Mouse (Mus musculus) limb, embryonic 10.5 days (tissue): Measurements from ENCODE around the gene Golga4. TPM values are rescaled to one million over a fixed set of nuclear protein-coding genes. Genes with fewer than 3 reads are reported as not detected.

Source experiments
- DNase-seq: peaks from one replicate; pipeline ENCODE4 v3.0.0-alpha.2; 2017; ENCODE audit warnings: low spot score
- H3K27ac ChIP-seq: fragments of 300-500 bp; sonication (generic); 2 replicates; pipeline ENCODE4 v1.5.1; 2016; ENCODE audit warnings: mild to moderate bottlenecking
- H3K27me3 ChIP-seq: fragments of 300-500 bp; sonication (generic); 2 replicates; pipeline ENCODE4 v1.6.1; 2016; ENCODE audit warnings: low read depth, mild to moderate bottlenecking; ENCODE audit not compliant: poor library complexity, severe bottlenecking
- H3K36me3 ChIP-seq: fragments of 300-500 bp; sonication (generic); 2 replicates; pipeline ENCODE4 v1.6.1; 2016; ENCODE audit warnings: mild to moderate bottlenecking, moderate library complexity
- H3K4me1 ChIP-seq: fragments of 300-500 bp; sonication (generic); 2 replicates; pipeline ENCODE4 v1.6.1; 2016
- H3K4me3 ChIP-seq: fragments of 300-500 bp; sonication (generic); 2 replicates; pipeline ENCODE4 v1.5.1; 2016; ENCODE audit warnings: mild to moderate bottlenecking, moderate library complexity
- H3K9me3 ChIP-seq: fragments of 300-500 bp; sonication (generic); replicated peaks from 2 replicates; pipeline ENCODE4 v1.6.1; 2016; ENCODE audit warnings: mild to moderate bottlenecking
- WGBS: fragments of 180-500 bp; shearing (Covaris S2); methylation state at CpG from one replicate; pipeline ENCODE4 v1.1.7; 2016; 5-methylcytosine and 5-hydroxymethylcytosine counted together
- polyA plus RNA-seq: library from polyadenylated mRNA; unstranded; fragments of >200 nt; fragmentation: Nextera tagmentation; extraction: Ambion mirVana; gene quantifications from 2 replicates; pipeline ENCODE4 v1.2.1, GENCODE M21; 2016

The Golga4 gene
- polyA plus RNA-seq, 1 experiment from 2014 or later: 49.6 TPM

DNA sequence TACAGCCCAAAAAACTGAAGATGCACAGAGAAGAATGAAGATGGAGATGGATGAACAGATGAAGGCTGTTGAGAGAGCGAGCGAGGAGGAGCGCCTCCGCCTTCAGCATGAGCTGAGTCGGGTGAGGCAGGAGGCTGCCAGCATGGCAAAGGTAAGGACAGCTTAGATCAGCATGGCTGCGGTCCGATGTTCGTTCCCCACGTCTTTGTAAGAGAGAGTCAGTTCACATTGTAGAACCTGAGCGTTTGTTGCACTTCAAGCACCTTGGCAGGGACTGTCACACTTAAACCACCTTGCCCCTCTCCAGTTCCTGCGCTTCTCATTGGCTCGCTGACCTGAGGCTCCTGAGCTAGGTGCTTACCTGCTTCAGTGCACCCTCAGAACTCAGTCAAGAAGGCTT, 42.6 kb downstream of the Golga4 start:
- H3K36me3 ChIP-seq: peaks cover 90% of the 10 kb centered on the region
- no peaks in the 10 kb centered on the region for H3K9me3 ChIP-seq
- H3K4me3 ChIP-seq: no peak overlapping the region

DNA sequence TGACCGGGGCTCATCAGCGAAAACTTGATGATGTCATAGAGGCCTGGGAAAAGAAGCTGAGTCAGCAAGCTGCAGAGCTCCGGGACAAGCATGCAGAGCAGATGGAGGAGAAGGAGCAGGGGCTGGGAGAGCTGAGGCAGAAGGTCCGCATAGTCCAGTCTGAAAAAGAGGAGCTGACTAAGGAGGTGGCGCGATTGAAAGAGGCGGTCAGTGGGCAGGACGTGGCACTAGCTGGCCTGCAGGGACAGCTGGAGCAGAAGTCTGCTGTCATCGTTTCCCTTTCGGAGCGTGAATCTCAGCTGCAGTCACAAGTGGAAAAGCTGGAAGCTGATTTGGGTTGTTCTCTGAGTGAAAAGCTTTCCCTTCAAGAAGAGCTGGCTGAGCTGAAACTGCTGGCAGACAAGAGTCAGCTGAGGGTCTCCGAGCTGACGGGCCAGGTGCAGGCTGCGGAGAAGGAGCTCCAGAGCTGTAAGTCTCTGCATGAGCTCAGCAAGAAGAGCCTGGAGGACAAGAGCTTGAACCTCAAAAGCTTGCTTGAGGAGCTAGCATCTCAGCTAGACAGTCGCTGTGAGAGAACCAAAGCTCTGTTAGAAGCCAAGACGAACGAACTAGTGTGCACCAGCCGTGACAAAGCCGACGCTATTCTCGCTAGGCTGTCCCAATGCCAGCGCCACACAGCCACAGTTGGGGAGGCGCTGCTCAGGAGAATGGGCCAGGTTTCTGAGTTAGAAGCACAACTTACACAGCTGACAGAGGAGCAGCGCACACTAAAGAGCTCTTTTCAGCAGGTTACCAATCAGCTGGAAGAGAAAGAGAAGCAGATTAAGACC, 51.1 kb downstream of the Golga4 start:
- no peaks in the 10 kb centered on the region for H3K9me3 ChIP-seq
- H3K36me3 ChIP-seq: peaks cover 98% of the 10 kb centered on the region
- H3K4me3 ChIP-seq: no peak overlapping the region
- no peak overlapping the region for H3K27ac ChIP-seq
- 93% methylated on average over 24 of the region's 24 CpGs for WGBS
- no peaks in the 10 kb centered on the region for H3K27me3 ChIP-seq
- DNase-seq: no peak
- H3K4me1 ChIP-seq: no peaks in the 10 kb centered on the region

More for the DNA sequence above, 42.6 kb downstream of the Golga4 start:
- DNase-seq: no peak
- Histone ChIP-seq H3K27me3 (no peaks in the 10 kb centered on the region), H3K4me1 (no peaks in the 10 kb centered on the region), H3K27ac (no peak overlapping the region)
- 97% methylated on average over 12 of the region's 12 CpGs for WGBS

DNA sequence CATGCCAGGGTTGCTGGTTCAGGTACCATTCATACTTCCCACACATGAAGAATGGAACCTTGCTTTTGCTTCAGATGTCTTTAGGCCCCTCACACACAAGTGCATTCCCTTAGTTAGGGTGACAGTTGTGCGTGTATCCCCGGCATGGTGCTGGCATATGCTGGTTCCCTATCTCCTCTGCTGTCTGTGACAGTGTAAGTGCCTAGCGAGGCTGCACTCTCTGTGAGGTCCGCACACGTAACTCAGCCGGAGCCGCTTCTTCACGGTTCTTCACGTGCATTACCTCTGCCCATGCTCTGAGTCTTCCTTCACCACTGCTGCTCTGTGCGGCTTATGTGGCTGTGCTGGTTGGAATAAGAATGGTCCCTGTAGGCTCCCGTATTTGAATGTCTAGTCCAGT, 57.3 kb downstream of the Golga4 start:
- Histone ChIP-seq H3K4me3 (no peak overlapping the region), H3K9me3 (no peaks in the 10 kb centered on the region), H3K36me3 (peaks cover 96% of the 10 kb centered on the region), H3K27ac (no peak overlapping the region), H3K4me1 (peaks cover 10% of the 10 kb centered on the region), H3K27me3 (no peaks in the 10 kb centered on the region)
- WGBS: 97% methylated on average over 11 of the region's 11 CpGs
- DNase-seq: no peak

DNA sequence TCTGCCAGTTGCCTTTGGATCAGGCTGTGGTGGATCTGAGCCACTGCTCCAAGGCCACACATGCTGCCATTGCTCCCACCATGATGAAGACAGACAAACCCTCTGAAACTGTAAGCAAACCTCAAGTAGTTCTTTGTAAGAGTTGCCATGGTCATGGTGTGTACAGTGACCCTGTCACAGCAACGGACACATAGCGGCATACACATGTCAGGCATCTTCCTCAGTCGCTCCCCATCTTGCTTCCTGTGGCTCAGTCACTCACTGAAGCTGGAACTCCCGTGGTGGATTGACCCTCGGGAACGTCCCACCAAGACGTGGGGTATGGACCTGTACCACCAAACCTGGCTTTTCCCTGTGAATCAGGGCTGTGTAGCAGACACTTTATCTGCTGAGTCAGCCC, 57.8 kb downstream of the Golga4 start:
- DNase-seq: no peak
- WGBS: 91% methylated on average over 7 of the region's 7 CpGs
- H3K4me3 ChIP-seq: no peak overlapping the region
- H3K4me1 ChIP-seq: peaks cover 10% of the 10 kb centered on the region
- H3K27ac ChIP-seq: no peak overlapping the region
- H3K36me3 ChIP-seq: peaks cover 92% of the 10 kb centered on the region
- no peaks in the 10 kb centered on the region for H3K9me3 ChIP-seq
- no peaks in the 10 kb centered on the region for H3K27me3 ChIP-seq

DNA sequence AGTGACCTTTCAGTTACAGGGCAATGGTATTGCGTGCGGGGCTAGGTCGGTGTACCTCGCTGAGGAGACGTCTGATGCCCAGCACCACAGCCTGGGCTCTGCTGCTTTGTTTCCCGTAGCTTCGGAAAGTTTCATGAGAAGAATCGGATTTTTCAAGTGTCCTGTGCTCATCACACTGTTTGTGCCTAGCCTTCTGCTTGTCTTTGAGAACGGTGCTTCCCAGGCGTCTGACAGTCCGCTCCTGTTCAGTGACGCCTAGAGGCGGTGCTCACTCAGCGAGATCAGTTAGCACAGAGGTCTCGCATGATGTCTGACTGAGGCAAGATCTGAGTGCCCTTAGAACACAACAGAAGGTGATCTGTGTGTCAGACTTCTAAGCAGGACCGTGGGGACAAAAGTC, 58.6 kb downstream of the Golga4 start:
- H3K4me1 ChIP-seq: peaks cover 10% of the 10 kb centered on the region
- no peak overlapping the region for H3K27ac ChIP-seq
- H3K36me3 ChIP-seq: peaks cover 92% of the 10 kb centered on the region
- WGBS: 94% methylated on average over 16 of the region's 16 CpGs
- no peaks in the 10 kb centered on the region for H3K27me3 ChIP-seq
- DNase-seq: no peak
- H3K9me3 ChIP-seq: no peaks in the 10 kb centered on the region
- H3K4me3 ChIP-seq: no peak overlapping the region

DNA sequence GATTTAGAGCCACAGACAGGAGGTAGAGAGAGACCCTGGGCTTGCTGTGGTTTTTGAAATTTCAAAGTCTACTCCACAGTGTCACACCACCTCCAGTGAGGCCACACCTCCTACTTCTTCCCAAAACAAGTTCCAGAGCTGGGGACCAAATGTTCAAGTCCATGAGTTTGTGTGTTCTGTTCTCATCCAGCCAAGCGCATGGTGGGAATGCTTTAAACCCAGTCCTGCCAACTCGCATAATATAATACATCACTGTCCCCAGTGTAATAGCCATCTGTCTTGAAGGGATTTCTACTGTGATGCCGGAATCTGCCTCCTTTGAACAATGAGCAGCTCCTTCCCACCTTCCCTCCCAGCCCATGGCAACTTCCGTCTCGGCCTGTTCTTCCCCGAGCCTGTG, 63.3 kb downstream of the Golga4 start:
- Histone ChIP-seq H3K27me3 (no peaks in the 10 kb centered on the region), H3K4me1 (peaks cover 10% of the 10 kb centered on the region), H3K9me3 (no peaks in the 10 kb centered on the region), H3K36me3 (peaks cover 90% of the 10 kb centered on the region), H3K4me3 (no peak overlapping the region), H3K27ac (no peak overlapping the region)
- WGBS: 89% methylated on average over 6 of the region's 6 CpGs
- DNase-seq: no peak

DNA sequence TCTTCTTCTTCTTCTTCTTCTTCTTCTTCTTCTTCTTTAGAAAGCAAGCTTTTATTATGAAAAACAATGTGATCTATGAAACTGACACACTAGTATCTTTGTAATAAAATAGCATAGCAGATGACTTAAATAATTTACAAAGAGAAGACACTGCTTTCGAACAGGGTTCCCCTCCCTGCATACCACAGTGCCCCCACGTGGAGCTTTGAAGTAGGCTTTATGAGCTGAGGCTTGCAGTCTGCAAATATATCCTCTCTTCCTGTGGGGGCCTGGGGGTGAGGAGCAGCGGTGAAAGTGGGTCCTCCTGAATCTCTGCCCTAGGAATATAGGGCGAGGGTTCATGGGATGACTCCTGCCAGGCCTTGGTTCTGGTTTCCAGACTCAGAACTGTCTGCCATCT, 64.8 kb downstream of the Golga4 start:
- Histone ChIP-seq H3K4me3 (no peak overlapping the region), H3K27ac (no peak overlapping the region), H3K9me3 (no peaks in the 10 kb centered on the region), H3K36me3 (peaks cover 90% of the 10 kb centered on the region), H3K27me3 (no peaks in the 10 kb centered on the region), H3K4me1 (0 out of 2 replicates have a peak, but pooled peaks cover 1% of the 10 kb centered on the region)
- DNase-seq: no peak
- WGBS: 83% methylated on average over 4 of the region's 4 CpGs

DNA sequence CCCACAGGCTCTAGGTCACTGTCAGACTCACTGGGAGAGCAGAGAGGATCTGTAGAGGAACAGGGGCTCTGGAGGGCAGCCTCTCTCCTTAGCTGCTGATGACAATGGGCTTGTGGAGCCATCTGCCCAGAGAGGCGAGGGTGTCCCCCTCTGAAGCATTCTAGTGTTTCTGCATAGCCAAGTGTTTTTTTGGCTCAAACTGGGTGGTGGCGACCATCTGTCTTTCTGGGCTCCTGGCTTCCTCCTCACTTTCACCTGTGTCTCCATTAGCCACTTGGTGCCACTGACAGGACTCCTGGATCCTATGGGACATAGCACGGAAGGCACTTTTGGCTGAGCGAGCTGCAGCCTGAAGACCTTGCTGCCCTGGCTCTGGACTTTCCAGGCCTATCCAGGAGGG, 65.6 kb downstream of the Golga4 start:
- DNase-seq: no peak
- no peaks in the 10 kb centered on the region for H3K27me3 ChIP-seq
- H3K4me1 ChIP-seq: no peaks in the 10 kb centered on the region
- H3K4me3 ChIP-seq: no peak overlapping the region
- 91% methylated on average over 4 of the region's 4 CpGs for WGBS
- no peak overlapping the region for H3K27ac ChIP-seq
- H3K9me3 ChIP-seq: no peaks in the 10 kb centered on the region
- H3K36me3 ChIP-seq: peaks cover 90% of the 10 kb centered on the region

DNA sequence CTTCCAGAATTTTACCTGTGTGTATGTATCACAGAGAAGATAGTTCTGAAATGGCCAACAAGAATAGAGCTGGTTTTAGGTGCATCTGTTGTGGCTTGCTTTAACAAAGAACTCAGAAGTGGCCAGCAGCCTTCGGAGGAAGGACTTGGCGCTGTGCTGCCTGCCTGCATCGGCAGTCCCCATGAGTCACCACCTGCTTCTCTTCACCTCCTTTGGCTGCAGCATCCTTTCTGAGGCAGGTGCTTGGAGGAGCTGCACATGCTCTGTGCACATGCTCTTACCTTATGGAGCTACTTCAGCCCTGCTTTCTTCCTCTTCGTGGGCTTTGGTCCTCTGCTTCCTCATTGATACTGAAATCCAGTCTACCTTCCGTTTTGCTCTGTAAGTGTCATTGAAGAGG, 68.8 kb downstream of the Golga4 start:
- Histone ChIP-seq H3K27me3 (no peaks in the 10 kb centered on the region), H3K4me3 (no peak overlapping the region), H3K27ac (no peak overlapping the region), H3K9me3 (no peaks in the 10 kb centered on the region), H3K4me1 (no peaks in the 10 kb centered on the region), H3K36me3 (peaks cover 94% of the 10 kb centered on the region)
- WGBS: 96% methylated on average over 5 of the region's 5 CpGs
- DNase-seq: no peak

DNA sequence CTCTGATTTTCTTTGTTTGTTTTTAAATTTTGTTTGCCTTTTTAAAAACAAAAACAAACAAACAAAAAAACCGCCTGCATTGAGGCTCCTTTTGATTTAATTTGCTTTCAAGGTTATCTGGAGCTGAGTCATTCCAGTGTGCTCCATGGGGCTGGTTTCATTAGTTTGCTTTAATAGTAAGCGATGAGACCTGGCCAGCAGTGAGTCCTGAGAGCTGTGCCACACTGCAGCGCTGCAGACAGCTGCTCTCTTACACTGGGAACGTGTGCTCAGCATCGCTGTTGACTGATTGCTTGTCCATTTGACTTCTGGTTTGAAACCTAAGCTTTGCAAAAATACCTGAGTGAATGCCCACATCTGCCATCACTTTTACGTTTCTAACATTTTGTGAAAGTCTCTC, 74.3 kb downstream of the Golga4 start:
- H3K4me3 ChIP-seq: no peak overlapping the region
- H3K27ac ChIP-seq: no peak overlapping the region
- 77% methylated on average over 6 of the region's 6 CpGs for WGBS
- no peaks in the 10 kb centered on the region for H3K4me1 ChIP-seq
- peaks cover 83% of the 10 kb centered on the region for H3K36me3 ChIP-seq
- H3K27me3 ChIP-seq: no peaks in the 10 kb centered on the region
- H3K9me3 ChIP-seq: no peaks in the 10 kb centered on the region
- no peak for DNase-seq

DNA sequence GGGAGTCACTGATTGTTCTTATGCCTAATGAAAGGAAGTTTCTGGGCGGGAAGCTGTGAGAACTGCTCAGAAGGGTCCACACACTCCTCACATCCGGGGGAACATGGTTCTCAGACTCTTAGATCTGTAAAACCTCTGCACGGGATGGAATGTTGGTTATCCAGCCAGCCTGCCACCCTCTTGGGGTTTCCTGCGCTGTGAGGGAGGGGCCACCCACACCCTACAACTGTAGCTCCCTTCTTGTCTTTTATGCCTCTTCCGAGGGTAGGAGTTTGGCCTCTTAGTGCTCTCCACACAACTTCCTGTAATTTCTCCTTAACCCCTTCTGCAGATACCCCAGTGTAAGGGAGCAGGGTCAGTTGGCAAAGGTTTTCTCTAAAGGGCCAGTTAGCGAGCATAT, 76.7 kb downstream of the Golga4 start:
- H3K9me3 ChIP-seq: no peaks in the 10 kb centered on the region
- H3K4me3 ChIP-seq: no peak overlapping the region
- H3K36me3 ChIP-seq: peaks cover 60% of the 10 kb centered on the region
- 0 out of 2 replicates have a peak, but pooled peaks cover 4% of the 10 kb centered on the region for H3K4me1 ChIP-seq
- DNase-seq: no peak
- 82% methylated on average over 6 of the region's 6 CpGs for whole genome bisulfite sequencing
- H3K27ac ChIP-seq: no peak overlapping the region
- H3K27me3 ChIP-seq: no peaks in the 10 kb centered on the region

DNA sequence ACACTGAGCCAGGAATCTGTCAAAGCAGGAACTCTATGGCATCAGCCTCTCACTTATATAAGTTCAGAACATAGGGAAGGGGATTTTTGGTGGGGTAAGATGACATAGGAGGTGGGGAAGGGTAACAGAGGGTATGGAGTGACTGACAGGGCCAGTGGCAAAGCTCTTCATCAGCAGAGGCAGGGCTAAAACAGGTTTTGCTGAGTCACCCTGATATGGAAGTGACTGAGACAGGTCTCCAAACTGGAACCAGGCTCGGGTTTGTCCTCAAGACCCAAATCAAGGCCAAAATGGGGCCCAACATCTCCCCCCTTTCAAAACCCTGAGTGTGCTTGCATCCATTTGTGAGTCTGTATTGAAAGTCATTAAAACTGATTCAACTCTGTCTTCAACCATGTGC, 78.8 kb downstream of the Golga4 start:
- peaks cover 39% of the 10 kb centered on the region for H3K36me3 ChIP-seq
- no peak overlapping the region for H3K27ac ChIP-seq
- H3K4me1 ChIP-seq: peaks cover 10% of the 10 kb centered on the region
- no peak for DNase-seq
- H3K9me3 ChIP-seq: no peaks in the 10 kb centered on the region
- no peak overlapping the region for H3K4me3 ChIP-seq
- WGBS: 85% methylated on average over 1 of the region's 1 CpGs
- no peaks in the 10 kb centered on the region for H3K27me3 ChIP-seq

DNA sequence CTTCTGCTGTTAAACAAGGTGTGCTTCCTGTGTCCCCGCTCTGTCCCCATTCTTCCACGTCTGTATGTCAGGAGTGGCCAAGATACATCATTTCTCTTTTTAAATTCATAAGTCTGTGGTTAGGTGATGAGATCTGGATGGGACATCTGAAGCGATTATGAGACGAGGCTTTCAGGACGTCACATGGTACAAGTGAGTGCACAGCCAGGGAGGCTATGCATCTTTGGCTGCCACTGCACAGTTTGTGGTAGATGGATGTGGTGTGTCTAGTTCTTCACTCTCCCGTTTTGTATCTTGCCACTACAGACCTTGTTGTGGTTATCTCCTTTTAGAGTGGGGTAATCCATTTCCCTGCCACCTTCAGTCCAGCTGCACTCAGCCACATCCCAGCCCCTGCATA, 79.9 kb downstream of the Golga4 start:
- Histone ChIP-seq H3K9me3 (no peaks in the 10 kb centered on the region), H3K36me3 (peaks cover 28% of the 10 kb centered on the region), H3K27ac (no peak overlapping the region), H3K4me1 (peaks cover 21% of the 10 kb centered on the region), H3K27me3 (no peaks in the 10 kb centered on the region), H3K4me3 (no peak overlapping the region)
- 79% methylated on average over 6 of the region's 6 CpGs for WGBS
- DNase-seq: no peak

DNA sequence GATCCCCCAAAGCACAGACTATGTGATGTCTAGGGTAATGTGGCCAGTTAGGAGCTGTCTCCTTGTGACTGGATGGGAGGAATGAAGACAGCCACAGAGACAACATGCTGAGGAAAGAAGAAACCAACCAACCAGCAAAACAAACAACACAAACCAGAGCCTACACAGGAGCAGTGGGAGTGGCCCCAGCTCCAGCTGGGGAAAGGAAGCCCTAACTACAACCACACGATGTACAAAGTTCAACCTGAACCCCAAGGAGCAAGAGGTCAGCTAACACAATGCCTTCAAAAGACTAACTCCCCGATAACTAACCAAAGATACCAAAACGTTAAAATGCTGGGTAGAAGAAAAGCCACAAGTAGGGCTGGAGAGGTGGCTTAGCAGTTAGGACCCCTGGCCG, 81.0 kb downstream of the Golga4 start:
- Histone ChIP-seq H3K9me3 (no peaks in the 10 kb centered on the region), H3K36me3 (peaks cover 19% of the 10 kb centered on the region), H3K27me3 (no peaks in the 10 kb centered on the region), H3K4me1 (peaks cover 32% of the 10 kb centered on the region), H3K4me3 (no peak overlapping the region), H3K27ac (no peak overlapping the region)
- 63% methylated on average over 4 of the region's 4 CpGs for WGBS
- DNase-seq: no peak
